Mouse (Mus musculus): ENCODE results near the gene Cfap74. TPM values are rescaled to one million over a fixed set of nuclear protein-coding genes. Genes with fewer than 3 reads are reported as not detected.

The Cfap74 gene
- polyA plus RNA-seq, 1 experiment from 2014 or later: 6.4 TPM

DNA sequence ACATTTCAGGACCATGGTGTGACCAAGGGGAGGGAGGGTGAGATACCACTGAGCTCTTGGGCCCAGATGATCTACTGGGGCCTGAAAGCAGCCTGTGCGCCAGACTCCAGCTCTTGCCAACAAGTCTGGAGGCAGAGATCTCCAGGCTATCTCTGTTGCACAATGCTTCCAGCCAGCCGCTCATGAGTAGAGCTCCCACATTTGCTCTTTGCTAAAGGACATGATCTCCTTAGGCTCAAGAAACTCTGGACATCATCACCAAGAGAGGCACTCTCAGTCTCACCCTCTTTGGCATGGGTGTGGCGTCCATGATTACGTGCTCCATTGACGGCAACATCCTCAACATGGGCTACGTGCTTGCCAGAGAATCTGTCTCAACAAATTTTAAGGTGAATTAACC, 54.6 kb downstream of the Cfap74 start:
- Histone ChIP-seq H3K27ac (no peak overlapping the region), H3K27me3 (peaks cover 3% of the 10 kb centered on the region; the same call in 1 of the 2 replicates), H3K9me3 (no peaks in the 10 kb centered on the region), H3K4me2 (no peak overlapping the region), H3K9ac (no peak overlapping the region), H3K4me3 (replicated peaks) (no peak overlapping the region), H3K4me1 (no peaks in the 10 kb centered on the region), H3K36me3 (replicated peaks) (no peaks in the 10 kb centered on the region)
- no peak for ATAC-seq (ENCODE audit: low FRiP score)
- WGBS: 86% methylated on average over 6 of the region's 6 CpGs

DNA sequence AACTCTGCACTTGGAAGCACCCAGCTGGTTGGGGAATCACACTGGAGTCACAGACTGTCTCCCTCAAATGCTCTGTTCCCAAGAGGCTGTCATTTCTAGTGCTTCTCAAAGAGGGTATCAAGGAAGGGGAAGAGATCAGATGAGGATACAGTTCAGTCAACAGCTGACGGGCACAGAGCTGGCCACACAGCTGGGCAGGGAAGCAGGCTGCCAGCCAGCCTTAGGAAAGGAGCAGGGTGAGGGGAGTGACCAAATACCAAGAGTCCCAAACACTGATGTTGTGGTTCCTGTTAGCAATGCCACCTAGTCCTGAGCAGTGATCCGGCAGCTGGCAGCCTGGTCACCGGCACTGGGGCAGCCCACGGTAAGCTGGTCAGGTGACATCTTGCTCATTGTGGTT, 55.1 kb downstream of the Cfap74 start:
- Histone ChIP-seq H3K27ac (no peak overlapping the region), H3K4me2 (no peak overlapping the region), H3K4me3 (replicated peaks) (no peak overlapping the region), H3K36me3 (replicated peaks) (no peaks in the 10 kb centered on the region), H3K9me3 (no peaks in the 10 kb centered on the region), H3K4me1 (peaks cover 3% of the 10 kb centered on the region), H3K27me3 (peaks cover 8% of the 10 kb centered on the region; the same call in 1 of the 2 replicates), H3K9ac (no peak overlapping the region)
- no peak for ATAC-seq (ENCODE audit: low FRiP score)
- whole genome bisulfite sequencing: 93% methylated on average over 4 of the region's 4 CpGs

DNA sequence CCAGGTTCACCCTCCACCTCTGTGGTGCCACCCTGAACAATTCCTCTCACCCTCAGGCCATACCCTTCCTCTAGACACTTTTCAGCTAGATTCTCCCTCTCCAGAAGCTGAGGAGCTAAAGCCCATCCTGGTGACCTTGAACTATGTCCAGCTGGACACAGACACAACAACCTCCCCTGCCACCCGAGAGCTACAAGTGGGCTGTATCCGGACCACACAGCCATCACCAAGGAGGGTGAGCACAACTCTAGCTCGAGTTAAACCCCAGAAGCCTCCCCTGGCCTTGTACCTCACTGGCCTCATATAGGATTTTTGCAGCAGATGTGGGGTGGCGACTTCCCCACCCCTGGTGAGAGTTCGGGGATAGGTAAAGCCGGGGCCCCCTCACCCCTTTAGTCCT, 56.6 kb downstream of the Cfap74 start:
- WGBS: 82% methylated on average over 6 of the region's 6 CpGs
- Histone ChIP-seq H3K9me3 (no peaks in the 10 kb centered on the region), H3K27ac (no peak overlapping the region), H3K27me3 (peaks cover 14% of the 10 kb centered on the region; the same call in 1 of the 2 replicates), H3K4me1 (peaks cover 7% of the 10 kb centered on the region), H3K36me3 (replicated peaks) (no peaks in the 10 kb centered on the region), H3K4me3 (replicated peaks) (no peak overlapping the region), H3K9ac (no peak overlapping the region), H3K4me2 (no peak overlapping the region)
- no peak for ATAC-seq (ENCODE audit: low FRiP score)

DNA sequence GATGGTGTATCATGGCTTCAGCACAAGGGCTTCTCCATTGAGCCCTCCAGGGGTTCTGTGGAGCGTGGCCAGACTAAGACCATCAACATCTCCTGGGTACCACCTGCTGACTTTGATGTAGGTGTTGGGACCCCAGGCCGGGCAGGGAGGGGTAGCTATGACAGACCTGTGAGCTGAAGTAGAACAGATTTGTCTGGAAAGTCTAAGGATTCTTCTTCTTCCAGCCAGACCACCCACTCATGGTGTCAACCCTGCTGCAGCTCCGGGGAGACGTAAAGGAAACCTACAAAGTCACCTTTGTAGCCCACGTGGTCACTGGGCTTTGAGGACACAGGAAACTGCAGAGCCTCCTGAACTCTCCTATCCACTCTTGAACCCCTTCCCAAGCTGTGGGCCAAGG, 57.1 kb downstream of the Cfap74 start:
- peaks cover 7% of the 10 kb centered on the region for H3K4me1 ChIP-seq
- WGBS: 88% methylated on average over 5 of the region's 5 CpGs
- H3K4me3 ChIP-seq (replicated peaks): no peak overlapping the region
- H3K27me3 ChIP-seq: peaks cover 13% of the 10 kb centered on the region; the same call in 1 of the 2 replicates
- H3K9ac ChIP-seq: no peak overlapping the region
- no peak for ATAC-seq (ENCODE audit: low FRiP score)
- no peak overlapping the region for H3K4me2 ChIP-seq
- no peak overlapping the region for H3K27ac ChIP-seq
- no peaks in the 10 kb centered on the region for H3K36me3 ChIP-seq (replicated peaks)
- no peaks in the 10 kb centered on the region for H3K9me3 ChIP-seq

DNA sequence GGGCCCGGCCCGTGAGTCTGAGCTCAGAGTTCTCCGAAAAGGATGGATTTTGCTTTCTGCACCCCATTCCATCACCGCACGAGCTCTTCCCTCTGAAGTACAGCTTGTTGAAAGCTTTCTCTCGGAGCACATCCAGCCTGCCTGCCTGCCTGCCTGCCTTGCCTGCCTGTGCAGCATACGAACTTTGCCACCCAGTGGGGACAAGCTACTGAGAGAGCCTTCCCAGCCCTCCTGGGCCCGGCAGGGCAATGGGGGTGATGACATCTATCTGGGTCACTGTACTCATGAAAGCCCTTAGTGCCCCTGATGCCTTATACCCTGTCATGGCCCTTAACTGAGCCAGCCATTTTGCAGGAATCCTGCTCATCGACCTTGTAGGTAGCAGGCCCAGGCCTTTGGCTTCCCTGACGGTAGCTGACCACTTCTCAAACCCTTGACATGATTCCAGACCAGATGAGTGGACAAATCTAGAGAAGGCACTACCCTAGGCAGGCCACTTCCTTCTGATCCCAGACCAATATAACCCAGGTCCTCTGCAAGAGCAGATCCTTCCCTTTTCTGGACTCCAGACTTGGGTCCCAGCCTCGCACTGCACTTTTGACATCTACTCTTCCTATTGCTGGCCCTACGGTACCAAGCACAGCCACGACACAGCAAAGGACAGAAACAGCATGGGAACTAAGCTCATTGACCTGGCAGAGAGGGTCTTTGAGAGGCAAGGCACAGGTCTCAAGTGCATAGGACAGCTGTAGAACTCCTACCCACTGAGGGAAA, 58.4 kb downstream of the Cfap74 start:
- ATAC-seq (ENCODE audit: low FRiP score): no peak
- WGBS: 79% methylated on average over 13 of the region's 13 CpGs
- no peak overlapping the region for H3K4me3 ChIP-seq (replicated peaks)

DNA sequence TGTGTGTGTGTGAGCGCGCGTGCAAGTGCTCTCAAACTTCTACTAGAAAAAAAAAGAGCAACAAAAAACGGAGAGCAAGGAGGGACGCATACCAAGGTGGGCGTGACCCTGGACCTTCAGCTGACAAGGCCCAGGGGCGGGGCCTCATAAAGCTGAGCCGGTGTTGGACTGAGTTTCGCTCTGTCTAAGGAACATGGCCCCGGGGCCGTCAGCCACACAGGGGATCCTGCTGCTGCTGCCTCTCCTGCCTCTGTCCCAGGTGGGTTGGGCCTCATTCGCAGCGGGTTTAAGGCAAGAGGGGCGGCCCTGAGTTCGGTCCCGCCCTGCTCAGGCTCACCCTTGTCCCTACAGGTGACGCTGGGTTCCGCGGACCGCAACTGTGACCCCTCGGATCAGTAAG, 60.0 kb downstream of the Cfap74 start, which contains the start of gene Tmem52:
Tmem52 (plus strand) TSS at position 163 of the 400 bp plus-strand sequence.
- WGBS: 8% methylated on average over 20 of the region's 21 CpGs
- Histone ChIP-seq H3K9me3 (no peaks in the 10 kb centered on the region), H3K36me3 (replicated peaks) (no peaks in the 10 kb centered on the region), H3K27ac (no peak within 1 kb of the TSS), H3K9ac (no peak within 1 kb of the TSS; the same call in 1 of the 2 replicates), H3K4me3 (replicated peaks) (peak within 1 kb of the TSS; percentile 14; the same call in 1 of the 2 replicates), H3K4me1 (peaks cover 7% of the 10 kb centered on the region), H3K4me2 (peak within 1 kb of the TSS; percentile 45), H3K27me3 (peaks cover 16% of the 10 kb centered on the region; the same call in 1 of the 2 replicates)
- no peak for ATAC-seq (ENCODE audit: low FRiP score)

More for the DNA sequence above, 58.4 kb downstream of the Cfap74 start:
- peaks cover 7% of the 10 kb centered on the region for H3K4me1 ChIP-seq
- H3K9me3 ChIP-seq: no peaks in the 10 kb centered on the region
- peaks cover 16% of the 10 kb centered on the region; the same call in 1 of the 2 replicates for H3K27me3 ChIP-seq
- no peak overlapping the region for H3K9ac ChIP-seq
- no peak overlapping the region for H3K4me2 ChIP-seq
- H3K36me3 ChIP-seq (replicated peaks): no peaks in the 10 kb centered on the region
- H3K27ac ChIP-seq: no peak overlapping the region

DNA sequence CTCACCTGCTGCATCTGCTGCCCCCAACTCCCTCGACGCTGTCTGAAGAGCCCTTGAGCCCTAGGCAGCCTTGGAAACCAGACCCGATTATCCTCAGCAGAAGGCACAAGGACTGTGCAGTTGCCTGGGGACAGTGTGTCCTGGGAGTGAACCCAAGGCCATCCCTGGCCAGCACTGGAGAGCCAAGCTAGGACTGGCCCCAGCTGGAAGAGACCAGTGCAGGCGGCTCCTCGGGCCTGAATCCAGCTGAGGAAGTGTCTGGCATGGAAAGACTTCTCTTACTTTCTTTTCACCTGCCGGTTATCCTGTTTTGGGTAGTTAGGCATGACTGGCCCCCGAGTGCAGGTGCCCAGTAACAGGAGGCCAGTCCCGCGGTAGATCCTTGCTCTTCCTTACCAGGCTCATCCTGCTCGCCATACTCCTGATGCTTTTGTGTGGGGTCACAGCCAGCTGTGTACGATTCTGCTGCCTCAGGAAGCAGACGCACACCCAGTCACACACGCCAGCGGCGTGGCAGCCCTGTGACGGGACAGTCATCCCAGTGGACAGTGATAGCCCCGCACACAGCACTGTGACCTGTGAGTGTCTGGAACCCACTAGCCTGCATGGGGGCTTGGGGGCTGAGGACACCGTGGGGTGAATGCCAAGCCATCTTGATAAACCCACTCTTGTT, 60.7 kb downstream of the Cfap74 start:
- H3K27me3 ChIP-seq: peaks cover 16% of the 10 kb centered on the region; the same call in 1 of the 2 replicates
- H3K9ac ChIP-seq: no peak overlapping the region; the same call in 1 of the 2 replicates
- WGBS: 84% methylated on average over 18 of the region's 18 CpGs
- H3K4me1 ChIP-seq: peaks cover 7% of the 10 kb centered on the region
- no peak overlapping the region for H3K27ac ChIP-seq
- no peaks in the 10 kb centered on the region for H3K36me3 ChIP-seq (replicated peaks)
- H3K4me3 ChIP-seq (replicated peaks): no peak overlapping the region
- peak overlapping the region; percentile 45 for H3K4me2 ChIP-seq
- H3K9me3 ChIP-seq: no peaks in the 10 kb centered on the region
- ATAC-seq (ENCODE audit: low FRiP score): no peak

DNA sequence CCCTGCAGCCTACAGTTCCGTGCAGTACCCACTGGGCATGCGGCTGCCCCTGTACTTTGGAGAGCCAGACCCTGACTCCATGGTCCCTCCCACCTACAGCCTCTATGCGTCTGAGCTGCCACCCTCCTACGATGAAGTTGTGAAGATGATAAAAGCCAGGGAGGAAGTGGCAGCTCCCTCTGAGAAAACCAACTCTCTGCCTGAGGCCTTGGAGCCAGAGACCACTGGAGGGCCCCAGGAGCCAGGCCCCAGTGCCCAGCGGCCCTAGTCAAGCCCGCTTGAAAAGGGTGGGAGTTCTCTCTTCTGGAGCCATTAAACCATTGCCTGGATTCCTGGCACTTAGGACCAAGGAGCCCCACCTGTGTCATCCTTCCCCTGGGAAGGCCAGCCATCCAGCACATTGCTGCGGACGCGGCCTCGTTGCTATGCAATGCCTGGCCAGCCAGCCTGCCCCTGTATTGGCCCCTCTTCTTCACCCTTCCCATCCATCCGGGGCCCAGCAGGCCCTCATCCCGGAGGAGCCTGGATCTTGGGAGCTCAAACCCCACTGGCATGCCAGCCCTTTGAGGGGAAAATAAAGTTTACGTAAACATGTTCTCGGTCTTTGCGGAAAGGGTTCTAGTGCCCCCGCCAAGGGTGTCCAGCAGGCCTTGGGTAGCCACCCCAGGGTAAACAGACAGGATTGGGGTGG, 61.4 kb downstream of the Cfap74 start:
- H3K9me3 ChIP-seq: no peaks in the 10 kb centered on the region
- WGBS: 88% methylated on average over 16 of the region's 16 CpGs
- H3K4me2 ChIP-seq: no peak overlapping the region
- H3K36me3 ChIP-seq (replicated peaks): no peaks in the 10 kb centered on the region
- H3K4me1 ChIP-seq: peaks cover 7% of the 10 kb centered on the region
- no peak overlapping the region for H3K9ac ChIP-seq
- ATAC-seq (ENCODE audit: low FRiP score): no peak
- H3K27me3 ChIP-seq: peaks cover 16% of the 10 kb centered on the region; the same call in 1 of the 2 replicates
- H3K27ac ChIP-seq: no peak overlapping the region
- no peak overlapping the region for H3K4me3 ChIP-seq (replicated peaks)

DNA sequence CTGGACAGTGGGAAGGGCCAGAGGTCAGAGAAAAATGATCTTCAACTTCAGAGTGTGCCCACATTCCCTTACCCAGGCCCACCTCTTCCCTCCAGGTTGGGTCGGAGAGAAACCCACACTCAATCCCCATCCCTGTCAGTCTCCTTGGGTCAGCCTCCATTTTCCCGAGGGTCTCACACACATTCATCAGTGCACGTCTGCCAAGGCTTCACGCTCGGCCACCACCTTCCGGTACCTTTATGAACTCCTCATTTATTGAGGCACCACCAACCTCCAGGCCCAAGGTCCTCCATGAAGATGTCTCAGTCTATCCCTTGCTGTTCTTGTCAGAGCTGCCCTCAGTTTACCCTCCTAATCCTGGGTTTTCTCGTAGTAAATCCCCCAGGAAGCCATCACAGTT, 62.0 kb downstream of the Cfap74 start:
- Histone ChIP-seq H3K4me3 (replicated peaks) (no peak overlapping the region), H3K4me1 (peaks cover 7% of the 10 kb centered on the region), H3K27me3 (peaks cover 16% of the 10 kb centered on the region; the same call in 1 of the 2 replicates), H3K27ac (no peak overlapping the region), H3K9ac (no peak overlapping the region), H3K36me3 (replicated peaks) (no peaks in the 10 kb centered on the region), H3K4me2 (no peak overlapping the region), H3K9me3 (no peaks in the 10 kb centered on the region)
- 84% methylated on average over 7 of the region's 7 CpGs for WGBS
- ATAC-seq (ENCODE audit: low FRiP score): no peak

DNA sequence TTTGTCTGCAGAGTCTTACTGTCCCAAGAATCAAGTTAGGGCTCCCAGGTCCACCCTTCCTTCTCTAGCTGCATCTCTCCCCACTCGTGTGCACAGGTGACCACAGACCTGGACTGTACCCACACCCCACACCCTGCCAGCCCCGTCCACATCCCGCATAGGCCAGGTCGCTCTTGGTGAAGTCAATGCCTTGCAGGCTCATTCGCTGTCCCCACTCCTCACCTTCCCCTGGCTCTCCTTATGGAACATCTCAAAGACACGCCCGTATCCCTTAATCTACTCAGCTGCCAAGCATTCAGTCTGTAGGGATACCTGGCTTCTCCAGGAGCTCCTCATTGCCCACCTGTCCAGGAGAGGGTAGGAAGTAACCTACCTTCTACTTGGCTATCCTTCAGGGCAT, 62.4 kb downstream of the Cfap74 start:
- 91% methylated on average over 7 of the region's 7 CpGs for WGBS
- no peak overlapping the region for H3K27ac ChIP-seq
- H3K27me3 ChIP-seq: peaks cover 16% of the 10 kb centered on the region; the same call in 1 of the 2 replicates

DNA sequence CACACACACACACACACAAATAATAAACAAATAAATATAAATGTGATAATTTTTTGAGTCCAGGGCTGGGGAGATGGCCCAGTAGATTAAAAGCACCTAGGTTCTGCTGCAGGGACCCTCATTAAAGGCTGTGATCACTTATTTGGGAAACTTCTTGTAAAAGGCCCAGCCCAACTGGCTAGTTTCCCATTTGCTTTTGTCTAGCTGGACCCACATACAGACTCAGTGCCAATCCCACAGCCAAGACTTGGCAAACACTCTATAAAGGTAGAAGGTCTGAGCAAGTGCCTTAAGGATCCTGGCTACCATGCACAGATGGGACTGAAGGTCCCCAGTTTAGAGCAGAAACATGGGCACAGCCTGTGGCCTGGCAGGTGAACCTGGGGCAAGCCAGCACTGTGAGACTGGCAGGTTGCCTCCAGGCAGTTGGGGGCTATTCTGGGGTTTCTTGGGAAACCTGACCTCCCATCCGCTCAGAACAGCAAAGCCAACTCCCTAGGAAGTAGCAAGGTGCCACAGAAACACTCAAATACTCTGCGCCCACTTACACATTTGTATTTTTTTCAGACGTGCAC, 63.8 kb downstream of the Cfap74 start:
- no peak overlapping the region for H3K9ac ChIP-seq
- ATAC-seq (ENCODE audit: low FRiP score): no peak
- H3K36me3 ChIP-seq (replicated peaks): no peaks in the 10 kb centered on the region
- WGBS: 78% methylated on average over 3 of the region's 3 CpGs
- no peak overlapping the region for H3K4me3 ChIP-seq (replicated peaks)
- no peak overlapping the region for H3K27ac ChIP-seq
- peaks cover 16% of the 10 kb centered on the region for H3K27me3 ChIP-seq
- H3K9me3 ChIP-seq: no peaks in the 10 kb centered on the region
- H3K4me1 ChIP-seq: peaks cover 7% of the 10 kb centered on the region
- no peak overlapping the region for H3K4me2 ChIP-seq

More for the DNA sequence above, 62.4 kb downstream of the Cfap74 start:
- Histone ChIP-seq H3K4me1 (peaks cover 7% of the 10 kb centered on the region), H3K4me2 (no peak overlapping the region), H3K9me3 (no peaks in the 10 kb centered on the region), H3K9ac (no peak overlapping the region), H3K36me3 (replicated peaks) (no peaks in the 10 kb centered on the region), H3K4me3 (replicated peaks) (no peak overlapping the region)
- ATAC-seq (ENCODE audit: low FRiP score): no peak

DNA sequence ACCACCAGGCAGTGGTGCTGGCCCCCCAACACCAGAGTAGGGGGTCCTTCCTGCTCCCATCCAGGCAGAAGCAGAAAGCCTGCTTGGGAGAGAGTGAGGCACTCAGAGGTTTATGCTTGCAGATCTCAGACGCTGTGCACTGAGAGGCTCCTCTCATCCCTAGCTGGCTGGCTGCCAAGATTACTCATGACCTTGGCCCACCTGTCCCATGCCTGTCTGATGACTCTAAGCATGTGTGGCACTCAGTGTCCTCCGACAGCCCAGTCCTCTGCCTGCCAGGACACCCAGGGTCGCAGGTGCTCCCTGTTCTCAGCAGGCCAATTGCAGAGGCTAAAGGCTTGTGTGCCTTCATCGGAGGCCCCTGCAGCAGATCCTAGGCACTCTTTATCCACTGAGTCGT, 64.3 kb downstream of the Cfap74 start:
- Histone ChIP-seq H3K4me1 (peaks cover 7% of the 10 kb centered on the region), H3K36me3 (replicated peaks) (no peaks in the 10 kb centered on the region), H3K9me3 (no peaks in the 10 kb centered on the region), H3K4me3 (replicated peaks) (no peak overlapping the region), H3K27me3 (peaks cover 16% of the 10 kb centered on the region), H3K27ac (no peak overlapping the region), H3K4me2 (no peak overlapping the region), H3K9ac (no peak overlapping the region)
- ATAC-seq (ENCODE audit: low FRiP score): no peak
- WGBS: 66% methylated on average over 5 of the region's 5 CpGs

Data from forebrain, embryonic 12.5 days (tissue).